Mouse (Mus musculus): ENCODE data around the gene Hist4h4. TPM values are rescaled to one million over a fixed set of nuclear protein-coding genes. Genes with fewer than 3 reads are reported as not detected.

Gene Hist4h4
- polyA plus RNA-seq, 1 experiment from 2014 or later = 1.3 TPM

DNA sequence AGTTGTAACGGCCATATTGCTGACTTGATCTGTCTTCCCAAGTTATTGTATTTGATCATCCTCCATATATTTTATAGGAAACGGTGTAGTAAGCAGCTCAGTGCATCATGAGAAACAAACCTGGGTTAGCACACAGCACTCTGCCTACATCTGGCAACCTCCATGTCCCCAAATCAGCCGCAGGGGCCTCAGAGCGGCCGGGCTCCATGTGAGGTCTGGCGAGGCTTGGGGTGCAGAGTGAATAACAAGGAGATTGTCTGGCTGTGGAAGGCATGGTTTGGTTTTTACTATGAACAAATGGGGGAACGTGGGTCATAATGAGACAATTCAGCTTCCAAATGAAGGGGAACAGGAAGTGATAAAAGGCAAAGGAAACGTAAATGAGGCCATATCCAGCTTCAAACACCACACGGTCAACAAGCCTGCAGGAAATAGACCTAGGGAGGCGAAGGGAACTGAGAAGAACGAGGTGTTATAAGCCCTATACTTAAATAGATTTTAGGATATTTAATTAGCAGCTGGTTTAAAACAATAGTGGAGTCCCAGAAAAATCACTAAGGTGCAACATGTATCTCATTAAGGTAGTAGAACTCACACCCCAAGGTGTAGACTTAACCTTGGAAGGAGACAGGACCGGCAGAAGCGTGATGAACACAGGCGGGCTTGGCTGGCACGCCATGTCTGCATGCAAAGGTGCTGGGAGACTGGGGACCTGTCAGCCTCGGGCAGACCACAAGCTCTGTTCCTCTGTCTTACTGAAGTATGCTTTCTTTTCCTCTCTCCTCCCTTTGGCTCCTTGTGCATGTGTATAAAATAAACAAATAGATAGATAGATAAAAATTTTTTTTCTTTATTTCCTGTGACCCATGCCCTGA is 11.1 kb downstream of the Hist4h4 start:
- Histone ChIP-seq H3K9ac (ENCODE audit: low read length) (peak overlapping the region; percentile 23; the same call in 1 of the 2 replicates), H3K36me3 (ENCODE audit: control insufficient read depth, insufficient read depth, low read length) (no peaks in the 10 kb centered on the region), H3K4me2 (ENCODE audit: low read length) (peak overlapping the region; percentile 53), H3K27ac (ENCODE audit: low read depth) (no peak overlapping the region), H3K9me3 (ENCODE audit: control insufficient read depth, low read length) (no peaks in the 10 kb centered on the region), H3K4me3 (ENCODE audit: low read depth, low read length) (peak overlapping the region; percentile 24; the same call in 1 of the 2 replicates), H3K4me1 (replicated peaks; ENCODE audit: control insufficient read depth, insufficient read depth, low read length) (peaks cover 10% of the 10 kb centered on the region), H3K27me3 (replicated peaks; ENCODE audit: control insufficient read depth, insufficient read depth, low read length) (no peaks in the 10 kb centered on the region)
- ATAC-seq (replicated peaks; ENCODE audit: low FRiP score, low TSS enrichment, low read depth) (no peak; the same call in 1 of the 2 replicates), DNase-seq (ENCODE audit: low spot score) (peak; percentile 55)
- whole genome bisulfite sequencing = 34% methylated on average over 16 of the region's 16 CpGs

DNA sequence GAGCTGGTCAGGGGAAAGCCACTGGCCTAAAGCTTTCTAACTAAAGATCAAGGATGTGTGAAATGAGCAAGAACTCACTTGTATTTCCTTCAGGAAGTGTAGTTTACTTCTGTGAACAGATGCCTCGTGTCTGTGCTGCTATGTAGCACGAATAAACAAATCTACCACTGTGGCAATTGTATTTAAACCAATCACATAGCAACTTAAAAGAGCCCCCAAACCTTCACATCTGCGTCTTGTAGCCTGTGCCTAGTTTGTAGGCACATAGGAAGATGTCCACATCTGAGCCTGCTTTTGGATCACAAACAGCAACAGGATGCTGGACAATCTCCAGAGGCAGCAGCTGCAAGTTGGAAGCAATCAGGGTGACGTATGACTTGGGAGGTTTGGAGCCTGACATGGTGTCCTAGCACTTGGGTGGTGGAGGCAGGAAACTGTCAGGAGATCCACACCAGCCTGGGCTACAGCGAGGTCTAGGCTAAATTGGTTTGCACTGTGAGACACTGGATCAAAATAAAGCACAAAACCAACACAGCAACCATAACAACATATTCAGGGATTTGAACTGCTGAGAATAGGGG is 14.7 kb downstream of the Hist4h4 start:
- no peak for DNase-seq (ENCODE audit: low spot score)
- Histone ChIP-seq H3K4me3 (ENCODE audit: low read depth, low read length) (no peak overlapping the region), H3K9me3 (ENCODE audit: control insufficient read depth, low read length) (no peaks in the 10 kb centered on the region), H3K9ac (ENCODE audit: low read length) (no peak overlapping the region), H3K4me1 (replicated peaks; ENCODE audit: control insufficient read depth, insufficient read depth, low read length) (peaks cover 10% of the 10 kb centered on the region), H3K27me3 (replicated peaks; ENCODE audit: control insufficient read depth, insufficient read depth, low read length) (no peaks in the 10 kb centered on the region), H3K4me2 (ENCODE audit: low read length) (no peak overlapping the region), H3K36me3 (ENCODE audit: control insufficient read depth, insufficient read depth, low read length) (no peaks in the 10 kb centered on the region), H3K27ac (ENCODE audit: low read depth) (peak overlapping the region; percentile 78)
- WGBS = 37% methylated on average over 5 of the region's 5 CpGs
- peak; percentile 48; the same call in 1 of the 2 replicates for ATAC-seq (replicated peaks; ENCODE audit: low FRiP score, low TSS enrichment, low read depth)

DNA sequence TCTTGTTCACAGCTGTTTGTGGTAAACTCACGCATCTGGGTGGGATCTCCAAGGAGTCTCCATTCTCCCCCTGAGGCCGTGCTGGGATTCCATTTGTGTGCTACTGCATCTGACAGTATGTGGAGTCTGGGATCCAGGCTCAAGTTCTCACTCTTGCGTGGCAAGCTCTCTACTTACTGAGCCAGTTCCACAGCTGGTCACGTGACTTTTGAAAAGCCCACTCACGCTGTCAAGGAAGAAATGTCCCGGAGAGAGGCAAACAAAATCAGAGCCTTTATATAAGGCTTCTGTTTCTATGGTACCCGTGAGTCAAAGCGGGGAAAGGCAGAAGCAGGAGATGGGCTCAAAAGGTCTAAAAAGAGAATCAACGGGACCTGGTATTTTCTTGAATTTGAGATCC is 21.5 kb downstream of the Hist4h4 start:
- Histone ChIP-seq H3K9me3 (ENCODE audit: control insufficient read depth, low read length) (no peaks in the 10 kb centered on the region), H3K27ac (ENCODE audit: low read depth) (0 out of 2 replicates have a peak overlapping the region, but pooled peaks have one; percentile 18), H3K4me1 (replicated peaks; ENCODE audit: control insufficient read depth, insufficient read depth, low read length) (no peaks in the 10 kb centered on the region), H3K9ac (ENCODE audit: low read length) (no peak overlapping the region), H3K36me3 (ENCODE audit: control insufficient read depth, insufficient read depth, low read length) (no peaks in the 10 kb centered on the region), H3K4me2 (ENCODE audit: low read length) (no peak overlapping the region), H3K4me3 (ENCODE audit: low read depth, low read length) (no peak overlapping the region), H3K27me3 (replicated peaks; ENCODE audit: control insufficient read depth, insufficient read depth, low read length) (no peaks in the 10 kb centered on the region)
- 82% methylated on average over 9 of the region's 9 CpGs for WGBS
- ATAC-seq (replicated peaks; ENCODE audit: low FRiP score, low TSS enrichment, low read depth) (no peak), DNase-seq (ENCODE audit: low spot score) (peak; percentile 48)

DNA sequence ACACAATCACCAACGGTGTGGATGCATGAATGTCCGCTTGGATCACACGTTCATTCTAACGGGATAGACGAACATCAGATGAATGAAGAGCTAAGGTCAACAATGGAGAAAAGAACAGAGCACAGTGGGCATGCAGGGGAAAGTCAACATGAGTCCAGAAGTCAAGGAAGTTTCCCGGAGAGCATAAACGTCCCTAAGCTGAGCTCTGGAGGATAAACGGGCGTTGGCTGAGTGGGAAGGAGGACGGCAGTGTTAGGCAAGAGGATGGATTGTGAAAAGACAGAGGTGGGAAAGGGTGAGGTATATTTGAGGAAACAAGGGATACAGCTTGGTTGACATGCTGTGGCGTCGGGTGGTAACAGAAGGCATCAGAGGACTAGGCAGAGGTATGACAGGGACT is 22.1 kb downstream of the Hist4h4 start:
- H3K9me3 ChIP-seq (ENCODE audit: control insufficient read depth, low read length) = no peaks in the 10 kb centered on the region
- no peaks in the 10 kb centered on the region for H3K36me3 ChIP-seq (ENCODE audit: control insufficient read depth, insufficient read depth, low read length)
- H3K27ac ChIP-seq (ENCODE audit: low read depth) = 0 out of 2 replicates have a peak overlapping the region, but pooled peaks have one; percentile 18
- WGBS = 75% methylated on average over 12 of the region's 12 CpGs
- no peaks in the 10 kb centered on the region for H3K27me3 ChIP-seq (replicated peaks; ENCODE audit: control insufficient read depth, insufficient read depth, low read length)
- no peak overlapping the region for H3K9ac ChIP-seq (ENCODE audit: low read length)
- no peak overlapping the region; the same call in 1 of the 2 replicates for H3K4me3 ChIP-seq (ENCODE audit: low read depth, low read length)
- peak overlapping the region; percentile 16 for H3K4me2 ChIP-seq (ENCODE audit: low read length)
- H3K4me1 ChIP-seq (replicated peaks; ENCODE audit: control insufficient read depth, insufficient read depth, low read length) = no peaks in the 10 kb centered on the region
- 0 out of 2 replicates have a peak, but pooled peaks have one; percentile 7 for ATAC-seq (replicated peaks; ENCODE audit: low FRiP score, low TSS enrichment, low read depth)
- peak; percentile 53 for DNase-seq (ENCODE audit: low spot score)

DNA sequence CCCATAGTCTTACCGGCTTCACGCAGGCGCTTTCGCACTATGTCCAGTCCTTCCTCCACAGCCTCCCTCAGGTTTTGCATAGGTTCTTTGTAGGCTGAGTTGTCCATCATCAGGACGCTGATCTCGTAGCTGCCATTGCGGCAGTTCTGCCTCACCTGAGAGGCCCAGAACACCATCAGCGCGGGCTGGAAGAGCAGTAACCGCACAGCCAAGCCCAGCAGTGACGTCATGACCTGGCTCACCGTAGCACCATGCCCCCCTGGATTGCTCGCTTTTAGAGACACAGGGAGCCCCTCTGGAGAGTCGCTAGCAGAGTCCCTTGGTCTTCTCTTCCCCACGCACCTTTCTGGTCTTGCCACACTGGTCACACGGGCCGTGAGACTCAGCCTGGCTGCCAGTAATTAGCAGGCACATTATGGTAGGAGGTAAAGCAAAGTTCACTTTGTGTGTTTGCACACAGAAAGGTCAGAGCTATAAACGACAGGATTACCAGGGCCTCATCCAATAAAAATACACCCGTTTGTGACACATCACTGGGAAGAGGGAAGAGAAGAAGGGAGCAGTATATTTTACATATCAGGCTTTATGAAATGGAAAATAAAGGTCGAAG is 22.7 kb downstream of the Hist4h4 start, which contains the start of gene Gucy2c:
TSS of gene Gucy2c (minus strand) at position 389 of the 610 bp plus-strand sequence.
- peak within 1 kb of the TSS; percentile 17; the same call in 1 of the 2 replicates for H3K9ac ChIP-seq (ENCODE audit: low read length)
- peak; percentile 77 for DNase-seq (ENCODE audit: low spot score)
- no peaks in the 10 kb centered on the region for H3K27me3 ChIP-seq (replicated peaks; ENCODE audit: control insufficient read depth, insufficient read depth, low read length)
- peak within 1 kb of the TSS; percentile 41 for H3K4me2 ChIP-seq (ENCODE audit: low read length)
- WGBS = 58% methylated on average over 20 of the region's 20 CpGs
- peak within 1 kb of the TSS; percentile 68; the same call in 1 of the 2 replicates for H3K27ac ChIP-seq (ENCODE audit: low read depth)
- H3K9me3 ChIP-seq (ENCODE audit: control insufficient read depth, low read length) = no peaks in the 10 kb centered on the region
- 0 out of 2 replicates have a peak, but pooled peaks cover 3% of the 10 kb centered on the region for H3K4me1 ChIP-seq (replicated peaks; ENCODE audit: control insufficient read depth, insufficient read depth, low read length)
- peak within 1 kb of the TSS; percentile 27 for H3K4me3 ChIP-seq (ENCODE audit: low read depth, low read length)
- peak; percentile 88 for ATAC-seq (replicated peaks; ENCODE audit: low FRiP score, low TSS enrichment, low read depth)
- no peaks in the 10 kb centered on the region for H3K36me3 ChIP-seq (ENCODE audit: control insufficient read depth, insufficient read depth, low read length)

DNA sequence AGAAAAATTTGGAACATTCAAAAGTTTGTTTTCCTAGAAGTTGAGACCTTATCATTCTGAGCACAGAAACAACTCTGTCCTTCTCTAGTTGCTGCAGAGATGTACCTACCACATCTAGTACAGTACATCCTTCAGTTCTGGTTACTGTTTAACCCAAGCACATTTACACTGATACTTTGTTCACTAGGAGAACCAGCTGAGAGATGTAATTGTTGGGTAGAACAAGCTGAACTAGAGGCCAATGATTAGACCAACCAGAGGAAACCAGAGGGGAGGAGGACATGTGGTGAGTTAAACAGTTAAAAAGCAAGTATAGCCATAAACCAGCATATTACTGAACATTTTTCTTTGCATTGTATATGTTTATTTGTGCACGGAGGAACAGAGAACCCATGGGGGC is 27.8 kb downstream of the Hist4h4 start:
- Histone ChIP-seq H3K4me3 (ENCODE audit: low read depth, low read length) (no peak overlapping the region), H3K9ac (ENCODE audit: low read length) (no peak overlapping the region), H3K36me3 (ENCODE audit: control insufficient read depth, insufficient read depth, low read length) (no peaks in the 10 kb centered on the region; the same call in 1 of the 2 replicates), H3K9me3 (ENCODE audit: control insufficient read depth, low read length) (no peaks in the 10 kb centered on the region), H3K4me2 (ENCODE audit: low read length) (no peak overlapping the region), H3K27me3 (replicated peaks; ENCODE audit: control insufficient read depth, insufficient read depth, low read length) (no peaks in the 10 kb centered on the region), H3K4me1 (replicated peaks; ENCODE audit: control insufficient read depth, insufficient read depth, low read length) (0 out of 2 replicates have a peak, but pooled peaks cover 3% of the 10 kb centered on the region), H3K27ac (ENCODE audit: low read depth) (no peak overlapping the region)
- ATAC-seq (replicated peaks; ENCODE audit: low FRiP score, low TSS enrichment, low read depth) (no peak), DNase-seq (ENCODE audit: low spot score) (peak; percentile 18)
- 71% methylated on average over 1 of the region's 1 CpGs for WGBS

DNA sequence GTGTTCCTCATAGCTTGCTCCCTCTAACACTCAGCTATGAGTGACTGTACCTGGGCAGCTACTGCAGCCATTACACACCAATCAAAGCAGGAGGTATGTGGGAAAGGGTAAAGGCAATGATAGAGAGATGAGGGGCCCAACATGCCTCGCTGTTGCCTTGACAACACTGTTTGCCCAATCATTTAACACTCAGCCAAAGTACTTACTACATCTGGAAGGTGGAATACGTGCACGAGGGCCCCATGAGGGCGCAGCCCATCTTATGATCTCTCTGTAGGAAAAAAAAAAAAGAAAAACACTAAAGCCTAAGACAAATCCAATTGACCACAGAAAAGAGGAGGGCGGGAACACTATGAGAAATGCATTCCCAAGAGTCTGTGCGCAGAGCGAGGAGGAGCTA is 34.4 kb downstream of the Hist4h4 start:
- no peak overlapping the region for H3K4me2 ChIP-seq (ENCODE audit: low read length)
- H3K4me1 ChIP-seq (replicated peaks; ENCODE audit: control insufficient read depth, insufficient read depth, low read length) = no peaks in the 10 kb centered on the region
- H3K36me3 ChIP-seq (ENCODE audit: control insufficient read depth, insufficient read depth, low read length) = no peaks in the 10 kb centered on the region; the same call in 1 of the 2 replicates
- ATAC-seq (replicated peaks; ENCODE audit: low FRiP score, low TSS enrichment, low read depth) (peak; percentile 54), DNase-seq (ENCODE audit: low spot score) (no peak)
- no peaks in the 10 kb centered on the region for H3K9me3 ChIP-seq (ENCODE audit: control insufficient read depth, low read length)
- WGBS = 73% methylated on average over 7 of the region's 7 CpGs
- no peak overlapping the region for H3K9ac ChIP-seq (ENCODE audit: low read length)
- H3K27me3 ChIP-seq (replicated peaks; ENCODE audit: control insufficient read depth, insufficient read depth, low read length) = no peaks in the 10 kb centered on the region
- no peak overlapping the region for H3K4me3 ChIP-seq (ENCODE audit: low read depth, low read length)
- H3K27ac ChIP-seq (ENCODE audit: low read depth) = no peak overlapping the region

DNA sequence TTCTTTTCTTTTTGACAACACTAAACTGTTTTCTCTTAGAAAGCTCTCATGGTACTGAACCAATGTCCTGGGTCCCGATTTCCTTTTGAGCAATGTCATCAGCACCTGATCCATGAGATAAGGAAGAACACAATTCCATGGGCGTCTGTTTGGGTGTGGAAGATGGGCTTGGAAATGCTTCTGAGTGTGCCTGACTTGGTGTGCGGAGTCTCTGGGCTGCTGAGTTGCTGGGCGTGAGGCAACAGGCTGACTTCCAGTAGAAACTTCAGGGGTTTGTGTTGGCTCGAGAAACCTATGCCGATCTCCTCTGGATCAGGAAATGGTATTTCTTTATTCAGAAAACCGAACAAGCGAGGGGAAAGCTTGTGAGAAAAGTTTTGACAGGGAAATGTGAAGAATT is 35.1 kb downstream of the Hist4h4 start:
- H3K4me2 ChIP-seq (ENCODE audit: low read length) = no peak overlapping the region
- H3K9ac ChIP-seq (ENCODE audit: low read length) = no peak overlapping the region
- 81% methylated on average over 8 of the region's 8 CpGs for WGBS
- no peaks in the 10 kb centered on the region; the same call in 1 of the 2 replicates for H3K36me3 ChIP-seq (ENCODE audit: control insufficient read depth, insufficient read depth, low read length)
- H3K27me3 ChIP-seq (replicated peaks; ENCODE audit: control insufficient read depth, insufficient read depth, low read length) = no peaks in the 10 kb centered on the region
- no peak for DNase-seq (ENCODE audit: low spot score)
- no peak overlapping the region for H3K4me3 ChIP-seq (ENCODE audit: low read depth, low read length)
- peaks cover 4% of the 10 kb centered on the region for H3K4me1 ChIP-seq (replicated peaks; ENCODE audit: control insufficient read depth, insufficient read depth, low read length)
- H3K27ac ChIP-seq (ENCODE audit: low read depth) = no peak overlapping the region
- no peaks in the 10 kb centered on the region for H3K9me3 ChIP-seq (ENCODE audit: control insufficient read depth, low read length)
- no peak for ATAC-seq (replicated peaks; ENCODE audit: low FRiP score, low TSS enrichment, low read depth)
